Mouse (Mus musculus) CH12.LX (cell line): ENCODE measurements around the gene Foxp1. TPM values are rescaled to one million over a fixed set of nuclear protein-coding genes. Genes with fewer than 3 reads are reported as not detected.

Experiments
- DNase-seq: peaks from one replicate; pipeline ENCODE4 v3.0.0-alpha.2; 2013; ENCODE audit errors: extremely low read depth
- H3K27ac ChIP-seq: 2 replicates; pipeline ENCODE4 v1.5.1; 2012; ENCODE audit warnings: low read depth, mild to moderate bottlenecking, control low read depth, moderate library complexity; ENCODE audit not compliant: insufficient read depth
- H3K27me3 ChIP-seq: replicated peaks from 2 replicates; pipeline ENCODE3; 2012; ENCODE audit warnings: inconsistent platforms
- H3K36me3 ChIP-seq, 2 experiments: replicated peaks in 1 of 2; 2 replicates each; pipeline versions ENCODE3 to v1.6.1; 2012; ENCODE audit warnings: inconsistent platforms in 1 of 2, low read length in 1 of 2, mild to moderate bottlenecking in 1 of 2, mixed read lengths in 1 of 2, moderate library complexity in 1 of 2; ENCODE audit not compliant: control insufficient read depth in 1 of 2, insufficient read depth in 1 of 2
- H3K4me1 ChIP-seq, 2 experiments: 2 replicates each; pipeline ENCODE4 v1.6.1; 2012; ENCODE audit warnings: inconsistent platforms in 1 of 2, moderate library complexity in 1 of 2; ENCODE audit not compliant: insufficient read depth in 2 of 2, control insufficient read depth in 1 of 2
- H3K4me2 ChIP-seq: 2 replicates; pipeline ENCODE4 v1.6.1; 2012; ENCODE audit warnings: low read depth, mild to moderate bottlenecking, control low read depth; ENCODE audit not compliant: poor library complexity, insufficient read depth, severe bottlenecking
- H3K4me3 ChIP-seq, 3 experiments: fragments of 150-350 bp in 1 of 3; sonication (generic) in 1 of 3; replicated peaks in 1 of 3; 2 replicates each; pipeline versions ENCODE3 to v1.5.1; 2011 to 2012; ENCODE audit warnings: low read depth in 2 of 3, low read length in 2 of 3, mild to moderate bottlenecking in 2 of 3, moderate library complexity in 2 of 3, control low read depth in 1 of 3, improper control_type of control experiment in 1 of 3, inconsistent platforms in 1 of 3, mixed read lengths in 1 of 3; ENCODE audit not compliant: poor library complexity in 1 of 3
- H3K79me2 ChIP-seq: replicated peaks from 2 replicates; pipeline ENCODE4 v1.6.1; 2012; ENCODE audit warnings: mild to moderate bottlenecking, moderate library complexity; ENCODE audit not compliant: control insufficient read depth, poor library complexity, insufficient read depth, severe bottlenecking; ENCODE audit errors: extremely low read depth
- H3K9ac ChIP-seq: 2 replicates; pipeline ENCODE4 v1.6.1; 2012; ENCODE audit warnings: low read depth, mild to moderate bottlenecking, control low read depth, moderate library complexity; ENCODE audit not compliant: insufficient read depth
- H3K9me3 ChIP-seq: replicated peaks from 2 replicates; pipeline ENCODE3; 2012; ENCODE audit warnings: low read length, inconsistent platforms, mixed read lengths
- BHLHE40 ChIP-seq: IDR thresholded peaks from 2 replicates; pipeline ENCODE4 v1.6.1; 2011; ENCODE audit warnings: mild to moderate bottlenecking, low read depth, low read length, improper control_type of control experiment
- CHD1 ChIP-seq: IDR thresholded peaks from 2 replicates; pipeline ENCODE4 v1.6.1; 2012; ENCODE audit warnings: low read depth, low read length, improper control_type of control experiment, inconsistent platforms
- CHD2 ChIP-seq: IDR thresholded peaks from 2 replicates; pipeline ENCODE4 v1.6.1; 2011; ENCODE audit warnings: low read length, improper control_type of control experiment
- CTCF ChIP-seq, 2 experiments: IDR thresholded peaks in 1 of 2; conservative IDR thresholded peaks in 1 of 2; 2 replicates each; pipeline ENCODE4 v1.5.1; 2011 to 2012; ENCODE audit warnings: low read depth in 2 of 2, low read length in 2 of 2, improper control_type of control experiment in 1 of 2, inconsistent platforms in 1 of 2, mild to moderate bottlenecking in 1 of 2, moderate library complexity in 1 of 2
- E2F4 ChIP-seq: IDR thresholded peaks from 2 replicates; pipeline ENCODE4 v1.6.1; 2011; ENCODE audit warnings: low read depth, low read length, improper control_type of control experiment; ENCODE audit not compliant: insufficient replicate concordance
- ELF1 ChIP-seq: IDR thresholded peaks from 2 replicates; pipeline ENCODE4 v1.6.1; 2014; ENCODE audit warnings: low read depth, mild to moderate bottlenecking, inconsistent platforms, low read length, improper control_type of control experiment
- EP300 ChIP-seq: IDR thresholded peaks from 2 replicates; pipeline ENCODE4 v1.6.1; 2011; ENCODE audit warnings: low read length, improper control_type of control experiment
- ETS1 ChIP-seq: conservative IDR thresholded peaks from 2 replicates; pipeline ENCODE4 v1.6.1; 2012; ENCODE audit warnings: low read depth, mild to moderate bottlenecking, inconsistent platforms, low read length, improper control_type of control experiment, moderate library complexity
- GABPA ChIP-seq: IDR thresholded peaks from 2 replicates; pipeline ENCODE4 v1.6.1; 2012; ENCODE audit warnings: low read depth, low read length, improper control_type of control experiment, inconsistent platforms; ENCODE audit not compliant: insufficient replicate concordance
- HCFC1 ChIP-seq: IDR thresholded peaks from 2 replicates; pipeline ENCODE4 v1.6.1; 2012; ENCODE audit warnings: low read depth, mild to moderate bottlenecking, inconsistent platforms, low read length, improper control_type of control experiment
- IRF4 ChIP-seq: IDR thresholded peaks from 2 replicates; pipeline ENCODE4 v1.6.1; 2014; ENCODE audit warnings: low read depth, mild to moderate bottlenecking, inconsistent platforms, low read length, improper control_type of control experiment
- JUN ChIP-seq: IDR thresholded peaks from 2 replicates; pipeline ENCODE4 v1.6.1; 2011; ENCODE audit warnings: low read depth, mild to moderate bottlenecking, low read length, improper control_type of control experiment, moderate library complexity; ENCODE audit not compliant: insufficient read depth
- JUND ChIP-seq: conservative IDR thresholded peaks from 2 replicates; pipeline ENCODE4 v1.6.1; 2011; ENCODE audit warnings: low read depth, low read length, improper control_type of control experiment
- KAT2A ChIP-seq: IDR thresholded peaks from 2 replicates; pipeline ENCODE4 v1.6.1; 2012; ENCODE audit warnings: low read length, improper control_type of control experiment, inconsistent platforms; ENCODE audit not compliant: insufficient replicate concordance
- MAFK ChIP-seq: IDR thresholded peaks from 2 replicates; pipeline ENCODE4 v1.6.1; 2011; ENCODE audit warnings: low read length, improper control_type of control experiment; ENCODE audit not compliant: insufficient replicate concordance
- MAX ChIP-seq: IDR thresholded peaks from 2 replicates; pipeline ENCODE4 v1.6.1; 2011; ENCODE audit warnings: low read length, improper control_type of control experiment
- MAZ ChIP-seq: IDR thresholded peaks from 2 replicates; pipeline ENCODE4 v1.6.1; 2012; ENCODE audit warnings: low read depth, mild to moderate bottlenecking, inconsistent platforms, low read length, improper control_type of control experiment, moderate library complexity
- MEF2A ChIP-seq: IDR thresholded peaks from 2 replicates; pipeline ENCODE4 v1.6.1; 2014; ENCODE audit warnings: low read depth, mild to moderate bottlenecking, inconsistent platforms, low read length, improper control_type of control experiment, borderline replicate concordance
- MXI1 ChIP-seq: IDR thresholded peaks from 2 replicates; pipeline ENCODE4 v1.6.1; 2011; ENCODE audit warnings: mild to moderate bottlenecking, low read depth, low read length, improper control_type of control experiment
- MYC ChIP-seq: IDR thresholded peaks from 2 replicates; pipeline ENCODE4 v1.6.1; 2011; ENCODE audit warnings: low read depth, mild to moderate bottlenecking, improper control_type of control experiment, low read length
- NELFE ChIP-seq: IDR thresholded peaks from 2 replicates; pipeline ENCODE4 v1.6.1; 2011; ENCODE audit warnings: low read depth, low read length, improper control_type of control experiment
- NRF1 ChIP-seq: IDR thresholded peaks from 2 replicates; pipeline ENCODE4 v1.6.1; 2014; ENCODE audit warnings: low read depth, mild to moderate bottlenecking, inconsistent platforms, low read length, improper control_type of control experiment, moderate library complexity
- PAX5 ChIP-seq: IDR thresholded peaks from 2 replicates; pipeline ENCODE4 v1.6.1; 2012; ENCODE audit warnings: low read length, inconsistent platforms, mixed read lengths
- POLR2A ChIP-seq: IDR thresholded peaks from 2 replicates; pipeline ENCODE4 v1.6.1; 2011; ENCODE audit warnings: low read depth, mild to moderate bottlenecking, improper control_type of control experiment, low read length
- POLR2AphosphoS2 ChIP-seq: IDR thresholded peaks from 2 replicates; pipeline ENCODE4 v1.6.1; 2011; ENCODE audit warnings: low read depth, low read length, improper control_type of control experiment
- RAD21 ChIP-seq: IDR thresholded peaks from 2 replicates; pipeline ENCODE4 v1.6.1; 2011; ENCODE audit warnings: low read depth, mild to moderate bottlenecking, low read length, improper control_type of control experiment, moderate library complexity
- RCOR1 ChIP-seq: conservative IDR thresholded peaks from 2 replicates; pipeline ENCODE4 v1.6.1; 2012; ENCODE audit warnings: low read depth, mild to moderate bottlenecking, inconsistent platforms, low read length, improper control_type of control experiment
- SIN3A ChIP-seq: IDR thresholded peaks from 2 replicates; pipeline ENCODE4 v1.6.1; 2012; ENCODE audit warnings: low read length, improper control_type of control experiment, inconsistent platforms
- SMC3 ChIP-seq: IDR thresholded peaks from 2 replicates; pipeline ENCODE4 v1.6.1; 2011; ENCODE audit warnings: low read depth, low read length, improper control_type of control experiment
- TBP ChIP-seq: conservative IDR thresholded peaks from 2 replicates; pipeline ENCODE4 v1.6.1; 2011; ENCODE audit warnings: low read depth, low read length, improper control_type of control experiment
- TCF12 ChIP-seq: IDR thresholded peaks from 2 replicates; pipeline ENCODE4 v1.6.1; 2014; ENCODE audit warnings: low read depth, mild to moderate bottlenecking, inconsistent platforms, low read length, improper control_type of control experiment
- UBTF ChIP-seq: IDR thresholded peaks from 2 replicates; pipeline ENCODE4 v1.6.1; 2012; ENCODE audit warnings: low read depth, mild to moderate bottlenecking, inconsistent platforms, low read length, improper control_type of control experiment, moderate library complexity
- USF1 ChIP-seq: IDR thresholded peaks from 2 replicates; pipeline ENCODE4 v1.6.1; 2014; ENCODE audit warnings: low read depth, mild to moderate bottlenecking, inconsistent platforms, low read length, improper control_type of control experiment
- USF2 ChIP-seq: conservative IDR thresholded peaks from 2 replicates; pipeline ENCODE4 v1.6.1; 2011; ENCODE audit warnings: low read depth, low read length, improper control_type of control experiment
- ZC3H11A ChIP-seq: IDR thresholded peaks from 2 replicates; pipeline ENCODE4 v1.6.1; 2012; ENCODE audit warnings: low read depth, mild to moderate bottlenecking, inconsistent platforms, low read length, improper control_type of control experiment
- ZKSCAN1 ChIP-seq: IDR thresholded peaks from 2 replicates; pipeline ENCODE4 v1.6.1; 2012; ENCODE audit warnings: low read depth, inconsistent platforms, low read length, improper control_type of control experiment, borderline replicate concordance
- ZMIZ1 ChIP-seq: IDR thresholded peaks from 2 replicates; pipeline ENCODE4 v1.6.1; 2012; ENCODE audit warnings: low read depth, mild to moderate bottlenecking, inconsistent platforms, low read length, improper control_type of control experiment
- ZNF384 ChIP-seq: IDR thresholded peaks from 2 replicates; pipeline ENCODE4 v1.6.1; 2012; ENCODE audit warnings: low read depth, low read length, improper control_type of control experiment, inconsistent platforms
- dilution Hi-C: fragments of 300-500 bp; cut with MboI; formaldehyde crosslinking; loops from 2 replicates; pipeline ENCODE4 v1.14.3; 2020; ENCODE audit warnings: low sequenced_read_pairs; ENCODE audit not compliant: extremely low pct_unique_long_range_greater_than_20kb, extremely low pct_ligation_motif_present
- in situ Hi-C: fragments of 300-500 bp; cut with MboI; formaldehyde crosslinking; loops from 3 replicates; pipeline ENCODE4 v1.14.3; 2019; ENCODE audit warnings: low sequenced_read_pairs, low pct_ligation_motif_present, low pct_unique_long_range_greater_than_20kb, mixed read lengths
- polyA plus RNA-seq: library from polyadenylated mRNA; unstranded; fragments of >175 nt; gene quantifications from 2 replicates; pipeline ENCODE4 v1.2.1, GENCODE M21; 2012; ENCODE audit warnings: low read depth; ENCODE audit not compliant: insufficient read length
- total RNA-seq, 2 experiments: library from RNA; depleted of rRNA; stranded (reverse); fragments of 300-350 nt in 1 of 2; fragments of >200 nt in 1 of 2; gene quantifications; 2 replicates each; pipeline ENCODE4 v1.2.3; 2012 to 2014

The Foxp1 gene
- total and polyA plus RNA-seq, 3 experiments = 66.5 to 105 (median 87.4) TPM

DNA sequence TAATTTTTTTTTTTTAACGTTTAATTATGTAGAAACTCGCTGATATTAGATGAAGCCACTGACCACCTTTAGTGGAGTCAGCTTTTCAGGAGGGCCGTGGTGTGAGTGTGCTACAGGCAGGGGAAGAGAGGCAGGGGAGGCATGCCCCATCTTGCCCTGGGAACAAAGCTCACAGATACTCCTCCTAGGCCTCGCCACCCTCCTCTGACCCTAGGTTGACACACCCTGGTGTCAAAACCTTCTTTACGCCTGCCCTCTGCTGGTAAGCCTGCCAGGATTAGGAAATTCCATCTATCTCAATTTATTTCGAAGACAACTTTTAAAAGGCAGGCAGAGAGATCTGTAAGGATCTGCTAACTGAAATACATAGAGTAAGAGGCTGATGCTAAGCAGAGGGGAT is 489.5 kb downstream of the Foxp1 start:
- Histone ChIP-seq H3K79me2 (peaks cover 90% of the 10 kb centered on the region), H3K9me3 (peaks cover 7% of the 10 kb centered on the region), H3K4me1 (peaks cover 25 to 80% of the 10 kb centered on the region in 2 experiments), H3K27ac (peak overlapping the region; percentile 58), H3K4me2 (peak overlapping the region; percentile 97), H3K36me3 (peaks cover 39 to 46% of the 10 kb centered on the region in 2 experiments), H3K9ac (0 out of 2 replicates have a peak overlapping the region, but pooled peaks have one; percentile 11), H3K4me3 (no peak overlapping the region), H3K27me3 (no peaks in the 10 kb centered on the region)
- dilution Hi-C loops = no loop called here
- in situ Hi-C loops = no loop called here
- DNase-seq = peak; percentile 77
- TF ChIP-seq E2F4 (no peak), MAX (no peak), USF1 (no peak), ZNF384 (no peak), JUND (no peak), POLR2AphosphoS2 (no peak), TBP (no peak), SIN3A (0 out of 2 replicates have a peak, but pooled peaks have one; percentile 7), MEF2A (no peak; the same call in 1 of the 2 replicates), CTCF (conservative IDR thresholded peaks at IDR 0.05 in 1 of 2, IDR thresholded peaks at IDR 0.05 in 1 of 2; ENCODE audit: low read depth in 2 of 2, low read length in 2 of 2) (peak in 1 of 2 experiments; percentile 75; a peak in 2 of 4 replicates), ZKSCAN1 (no peak), CHD2 (no peak), PAX5 (no peak), EP300 (no peak; the same call in 1 of the 2 replicates), HCFC1 (no peak), UBTF (no peak), USF2 (no peak), KAT2A (no peak), BHLHE40 (no peak), MAFK (no peak), ZC3H11A (no peak), MAZ (no peak), IRF4 (peak; percentile 87), GABPA (no peak), NELFE (no peak), MYC (no peak), POLR2A (0 out of 2 replicates have a peak, but pooled peaks have one; percentile 24), MXI1 (no peak), ETS1 (peak; percentile 5; the same call in 1 of the 2 replicates), RAD21 (peak; percentile 82), ELF1 (no peak), JUN (no peak), CHD1 (peak; percentile 97), ZMIZ1 (no peak), TCF12 (no peak), SMC3 (peak; percentile 82), NRF1 (no peak), RCOR1 (no peak)
